Mouse (Mus musculus): ENCODE measurements around the gene Cep97. TPM values are rescaled to one million over a fixed set of nuclear protein-coding genes. Genes with fewer than 3 reads are reported as not detected.

The Cep97 gene
- polyA plus RNA-seq, 1 experiment from 2014 or later: 19.3 TPM

DNA sequence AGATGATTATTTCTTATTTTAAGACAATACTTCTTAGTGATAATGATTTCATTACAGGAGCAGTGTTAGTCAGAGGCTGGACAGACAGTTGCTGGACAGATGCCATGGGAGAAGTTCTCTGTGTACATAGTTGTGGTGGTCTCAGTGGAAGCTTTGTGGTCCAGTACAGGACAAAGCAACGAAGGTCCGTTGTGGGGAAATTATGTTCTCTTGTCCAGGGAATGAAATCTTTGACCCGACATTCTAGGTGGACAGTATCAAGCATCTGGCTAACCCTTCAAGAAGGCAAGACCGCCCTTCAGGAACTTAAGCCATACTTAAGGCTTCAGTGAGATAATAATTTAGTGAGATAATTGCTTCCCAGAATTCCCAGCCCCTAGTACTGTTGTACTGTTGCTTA, 4.1 kb upstream of the Cep97 start:
- no peaks in the 10 kb centered on the region for H3K27me3 ChIP-seq
- no peak overlapping the region for H3K9ac ChIP-seq
- H3K36me3 ChIP-seq (ENCODE audit: poor library complexity, severe bottlenecking): no peaks in the 10 kb centered on the region
- no peaks in the 10 kb centered on the region for H3K9me3 ChIP-seq (replicated peaks)
- no peaks in the 10 kb centered on the region for H3K4me1 ChIP-seq
- H3K4me3 ChIP-seq: no peak overlapping the region
- no peak for ATAC-seq
- 88% methylated on average over 4 of the region's 4 CpGs for WGBS
- no peak overlapping the region for H3K4me2 ChIP-seq
- no peak overlapping the region for H3K27ac ChIP-seq

DNA sequence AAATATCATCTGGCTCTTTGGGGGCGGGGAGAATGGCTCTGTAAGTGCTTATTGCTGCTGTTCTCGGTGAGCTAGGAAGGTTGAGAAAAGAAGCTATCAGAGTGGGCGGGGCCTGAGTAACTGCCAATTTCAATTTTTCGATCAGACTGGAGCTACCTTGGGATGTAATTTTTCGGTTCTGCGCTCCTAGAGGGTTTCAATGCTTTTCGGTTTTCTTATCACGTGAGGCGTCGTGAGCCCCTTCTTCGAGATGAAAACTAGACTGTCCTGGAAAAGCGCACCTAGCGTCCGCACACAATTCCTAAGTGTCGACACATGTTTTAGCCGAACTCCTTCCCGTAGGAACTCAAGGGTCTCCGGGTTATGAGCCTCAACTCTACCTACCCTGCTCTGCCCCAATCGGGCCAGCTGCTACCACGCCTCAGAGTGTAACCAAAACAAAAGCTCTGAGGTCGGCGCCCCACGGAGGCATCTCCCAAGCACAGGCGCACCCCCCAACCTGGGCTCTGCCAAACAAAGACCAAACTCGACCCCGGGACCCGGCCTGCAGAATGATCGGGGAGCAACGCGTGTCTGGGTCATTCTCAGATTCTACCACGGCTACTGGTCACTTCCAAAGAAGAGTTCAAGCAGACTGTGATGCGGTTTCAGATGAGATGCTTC, 843 bp downstream of the Cep97 start:
- H3K27ac ChIP-seq: peak overlapping the region; percentile 70
- H3K27me3 ChIP-seq: no peaks in the 10 kb centered on the region
- no peaks in the 10 kb centered on the region for H3K9me3 ChIP-seq (replicated peaks)
- H3K4me1 ChIP-seq: 0 out of 2 replicates have a peak, but pooled peaks cover 10% of the 10 kb centered on the region
- peak overlapping the region; percentile 77 for H3K4me2 ChIP-seq
- H3K9ac ChIP-seq: peak overlapping the region; percentile 74
- H3K36me3 ChIP-seq (ENCODE audit: poor library complexity, severe bottlenecking): peaks cover 13% of the 10 kb centered on the region
- 1% methylated on average over 32 of the region's 32 CpGs for WGBS
- peak; percentile 53 for ATAC-seq
- H3K4me3 ChIP-seq: peak overlapping the region; percentile 71

DNA sequence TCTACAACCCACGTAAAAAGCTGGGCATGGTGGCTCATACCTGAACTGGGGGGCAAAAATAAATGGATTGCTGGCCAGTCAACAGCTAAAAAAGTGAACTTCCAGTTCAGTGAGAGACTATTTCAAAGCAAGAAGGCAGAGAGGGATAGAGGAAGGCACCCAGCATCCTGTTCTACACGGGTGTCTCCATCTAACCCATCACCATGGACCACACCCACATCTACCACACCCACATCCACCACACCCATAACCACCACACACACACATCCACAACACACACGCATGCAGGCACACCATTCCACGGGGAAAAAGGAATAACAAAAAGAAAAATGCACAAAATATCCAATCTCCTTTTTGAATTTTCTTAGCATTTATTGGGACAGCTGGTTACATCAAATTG, 10.6 kb downstream of the Cep97 start:
- Histone ChIP-seq H3K9me3 (replicated peaks) (no peaks in the 10 kb centered on the region), H3K4me2 (no peak overlapping the region), H3K36me3 (ENCODE audit: poor library complexity, severe bottlenecking) (peaks cover 78% of the 10 kb centered on the region), H3K4me1 (no peaks in the 10 kb centered on the region), H3K9ac (no peak overlapping the region), H3K27ac (no peak overlapping the region), H3K27me3 (no peaks in the 10 kb centered on the region), H3K4me3 (no peak overlapping the region)
- WGBS: 96% methylated on average over 4 of the region's 4 CpGs
- ATAC-seq: no peak

DNA sequence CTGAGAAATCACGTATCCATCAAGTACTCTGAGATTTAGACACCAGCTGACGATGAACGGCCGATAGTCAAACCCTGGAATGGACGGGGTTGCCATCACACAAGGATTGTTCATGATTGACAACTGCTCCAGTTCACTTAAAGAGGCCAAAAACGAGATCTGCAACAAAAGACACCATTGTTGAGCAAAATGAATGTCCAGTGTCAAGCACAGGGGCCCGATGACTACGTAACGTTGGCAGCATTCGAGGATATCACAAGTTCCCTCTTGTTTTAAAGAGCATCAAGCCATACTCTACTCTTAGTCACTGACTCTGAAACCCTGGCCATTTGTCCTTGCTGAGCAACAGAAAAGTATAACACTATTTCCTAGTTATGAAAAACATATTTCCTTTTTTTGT, 12.6 kb downstream of the Cep97 start:
- Histone ChIP-seq H3K27ac (no peak overlapping the region), H3K9ac (no peak overlapping the region), H3K4me3 (no peak overlapping the region), H3K36me3 (ENCODE audit: poor library complexity, severe bottlenecking) (peaks cover 82% of the 10 kb centered on the region), H3K27me3 (no peaks in the 10 kb centered on the region), H3K9me3 (replicated peaks) (no peaks in the 10 kb centered on the region), H3K4me1 (no peaks in the 10 kb centered on the region), H3K4me2 (no peak overlapping the region)
- 92% methylated on average over 10 of the region's 10 CpGs for WGBS
- no peak for ATAC-seq

DNA sequence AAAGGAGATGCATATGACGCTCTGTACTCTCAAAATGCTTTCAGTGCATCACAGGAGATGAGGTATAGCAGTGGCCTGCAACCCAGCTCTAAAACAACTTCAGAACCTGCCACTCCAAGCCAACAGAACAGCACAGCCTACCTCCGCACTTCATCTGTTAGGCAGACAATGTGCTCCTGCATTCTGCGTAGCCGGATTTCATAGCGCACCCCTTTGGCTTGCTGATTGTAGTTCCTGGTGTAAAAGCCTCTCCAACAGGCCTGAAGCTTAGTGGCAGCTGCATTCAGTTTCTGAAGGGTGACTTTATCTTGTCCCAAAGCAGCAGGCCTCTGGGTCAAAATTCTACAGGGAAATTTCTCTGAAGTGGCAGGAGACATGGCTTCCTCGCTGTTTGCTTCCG, 19.9 kb downstream of the Cep97 start:
- ATAC-seq: no peak
- WGBS: 93% methylated on average over 7 of the region's 7 CpGs
- H3K27me3 ChIP-seq: no peaks in the 10 kb centered on the region
- no peak overlapping the region for H3K4me2 ChIP-seq
- H3K36me3 ChIP-seq (ENCODE audit: poor library complexity, severe bottlenecking): peaks cover 88% of the 10 kb centered on the region
- no peak overlapping the region for H3K4me3 ChIP-seq
- no peaks in the 10 kb centered on the region for H3K9me3 ChIP-seq (replicated peaks)
- no peak overlapping the region for H3K27ac ChIP-seq
- no peaks in the 10 kb centered on the region for H3K4me1 ChIP-seq
- no peak overlapping the region for H3K9ac ChIP-seq

DNA sequence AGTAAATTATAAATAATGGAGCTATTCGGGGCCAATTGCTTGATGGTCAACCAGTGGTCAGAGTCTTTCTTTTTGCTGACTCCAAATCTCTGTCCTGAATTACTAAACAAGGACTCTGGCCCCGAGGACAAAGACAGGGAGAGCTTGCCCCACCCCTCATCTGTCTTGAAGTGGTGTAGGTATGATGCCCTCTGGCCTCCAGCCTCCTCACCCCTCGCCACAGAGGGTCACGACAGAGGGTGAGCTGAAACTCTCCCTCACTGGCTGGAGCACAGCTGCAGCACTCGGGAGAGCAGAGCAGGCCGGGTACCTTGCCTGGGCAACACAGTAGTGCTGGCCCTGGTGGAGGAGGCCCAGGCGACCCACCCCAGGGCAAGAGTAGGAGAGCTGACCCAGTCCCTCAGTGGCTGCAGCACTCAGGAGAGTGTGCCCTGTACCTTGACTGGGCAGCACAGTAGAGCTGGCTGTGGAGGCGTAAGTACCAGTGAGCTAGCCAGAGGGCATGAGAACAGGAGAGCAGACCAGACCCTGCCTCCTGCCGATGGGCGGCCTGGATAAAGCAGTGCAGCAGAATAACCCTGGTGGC, 24.4 kb downstream of the Cep97 start:
- Histone ChIP-seq H3K9me3 (replicated peaks) (no peaks in the 10 kb centered on the region), H3K27ac (no peak overlapping the region), H3K4me3 (no peak overlapping the region), H3K27me3 (no peaks in the 10 kb centered on the region), H3K4me2 (no peak overlapping the region), H3K9ac (no peak overlapping the region), H3K4me1 (no peaks in the 10 kb centered on the region), H3K36me3 (ENCODE audit: poor library complexity, severe bottlenecking) (peaks cover 80% of the 10 kb centered on the region)
- ATAC-seq: no peak; the same call in 1 of the 2 replicates
- WGBS: 93% methylated on average over 10 of the region's 10 CpGs

DNA sequence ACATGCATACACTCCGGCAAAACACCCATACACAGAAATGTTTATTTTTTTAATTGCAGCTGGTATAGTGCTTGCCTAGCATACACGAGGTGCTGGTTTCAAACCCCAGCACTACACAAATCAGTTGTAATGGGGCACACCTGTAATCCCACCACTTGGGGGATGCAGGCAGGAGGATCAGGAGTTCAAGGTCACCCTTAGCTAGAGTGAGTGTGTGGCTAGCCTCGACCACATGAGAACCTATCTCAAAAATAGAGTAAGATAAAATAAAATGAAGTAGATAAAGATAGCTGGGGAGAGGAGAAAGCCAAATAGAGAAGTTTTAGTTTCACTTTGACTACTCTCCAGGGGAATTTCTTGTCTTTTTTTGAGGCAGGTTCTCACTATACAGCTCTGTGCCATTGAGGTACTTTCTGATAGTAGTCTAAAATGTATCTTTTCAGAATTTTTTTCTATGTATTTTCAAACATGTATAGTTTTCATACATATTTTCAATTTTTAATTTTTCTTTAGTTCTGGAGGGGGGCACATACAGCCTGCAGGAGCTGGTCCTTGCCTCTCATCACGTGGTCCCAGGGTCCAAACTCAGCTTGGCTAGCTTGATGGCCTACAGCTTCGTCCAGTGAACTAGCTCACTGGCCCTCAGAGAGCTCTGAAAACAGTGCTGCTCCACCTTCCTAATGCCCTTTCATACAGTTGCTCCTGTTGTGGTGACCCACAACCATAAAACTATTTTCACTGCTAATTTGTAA, 27.6 kb downstream of the Cep97 start:
- 95% methylated on average over 5 of the region's 5 CpGs for WGBS
- no peak overlapping the region for H3K27ac ChIP-seq
- peaks cover 68% of the 10 kb centered on the region for H3K36me3 ChIP-seq (ENCODE audit: poor library complexity, severe bottlenecking)
- no peak overlapping the region for H3K4me2 ChIP-seq
- H3K4me1 ChIP-seq: no peaks in the 10 kb centered on the region
- H3K4me3 ChIP-seq: no peak overlapping the region
- H3K9ac ChIP-seq: no peak overlapping the region
- H3K9me3 ChIP-seq (replicated peaks): no peaks in the 10 kb centered on the region
- no peak for ATAC-seq
- H3K27me3 ChIP-seq: no peaks in the 10 kb centered on the region

DNA sequence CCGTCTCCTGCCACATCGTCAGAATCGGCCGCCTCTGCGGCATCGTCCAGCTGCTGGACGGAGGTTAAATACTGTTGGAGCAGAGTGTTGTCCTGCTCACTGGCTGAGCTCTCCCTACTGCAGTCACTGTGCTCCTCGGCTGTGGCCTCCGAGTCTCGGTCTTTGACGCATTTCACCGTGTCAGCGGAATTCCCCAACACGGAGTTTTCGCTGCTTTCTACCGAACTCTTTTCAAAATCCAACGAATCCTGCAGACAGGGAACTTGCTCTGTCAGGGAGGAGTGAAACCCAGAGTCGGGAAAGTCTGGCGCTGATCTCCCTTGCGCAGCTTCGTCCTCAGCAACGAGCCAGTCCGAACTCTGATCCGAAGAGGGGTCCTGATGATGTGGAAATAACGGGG, 29.3 kb downstream of the Cep97 start:
- H3K4me2 ChIP-seq: no peak overlapping the region
- ATAC-seq: no peak
- no peaks in the 10 kb centered on the region for H3K9me3 ChIP-seq (replicated peaks)
- H3K27me3 ChIP-seq: no peaks in the 10 kb centered on the region
- H3K36me3 ChIP-seq (ENCODE audit: poor library complexity, severe bottlenecking): peaks cover 57% of the 10 kb centered on the region
- WGBS: 91% methylated on average over 25 of the region's 25 CpGs
- no peak overlapping the region for H3K27ac ChIP-seq
- H3K4me3 ChIP-seq: no peak overlapping the region
- no peaks in the 10 kb centered on the region for H3K4me1 ChIP-seq
- H3K9ac ChIP-seq: no peak overlapping the region

DNA sequence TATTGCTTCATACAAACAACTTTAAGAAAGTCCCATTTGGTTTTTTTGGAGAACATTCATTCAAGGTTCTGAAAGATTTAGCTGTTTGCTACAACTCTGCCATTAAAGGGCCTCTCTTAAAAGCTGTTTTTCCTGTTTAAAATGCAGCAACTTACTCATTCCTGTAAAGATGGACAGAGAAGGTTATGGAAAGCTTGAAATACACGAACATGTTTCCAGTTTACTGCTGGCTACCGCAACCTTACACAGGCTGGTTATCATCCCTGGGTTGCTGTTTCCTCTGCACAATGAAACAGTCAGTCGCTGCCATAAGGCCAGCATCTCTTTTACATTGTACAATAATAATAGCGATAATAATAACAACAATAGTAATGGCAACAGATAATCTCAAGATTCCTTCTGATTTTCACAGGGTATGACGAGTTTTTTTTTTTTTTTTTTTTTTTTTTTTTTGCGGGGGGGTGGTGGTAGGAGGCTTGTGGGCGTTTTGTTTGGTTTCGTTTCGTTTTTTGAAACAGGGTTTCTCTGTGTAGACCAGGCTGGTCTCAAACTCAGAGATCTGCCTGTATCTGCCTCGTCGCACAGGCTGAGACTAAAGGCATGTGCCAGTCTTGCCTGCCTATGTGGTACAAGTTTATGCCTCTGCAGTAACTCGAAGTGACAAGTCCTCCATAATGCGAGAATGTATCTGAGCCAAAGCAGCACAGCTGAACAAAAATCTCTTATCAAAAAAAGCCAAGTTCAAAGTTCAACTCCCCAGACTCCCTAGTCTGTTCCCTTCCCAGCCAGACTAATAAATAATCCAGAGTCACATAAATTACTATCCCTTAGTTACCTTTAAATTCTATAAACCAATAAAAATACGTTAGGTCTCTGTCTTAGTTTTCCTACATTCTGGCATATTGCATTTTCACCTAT, 32.6 kb downstream of the Cep97 start:
- 91% methylated on average over 14 of the region's 14 CpGs for WGBS

DNA sequence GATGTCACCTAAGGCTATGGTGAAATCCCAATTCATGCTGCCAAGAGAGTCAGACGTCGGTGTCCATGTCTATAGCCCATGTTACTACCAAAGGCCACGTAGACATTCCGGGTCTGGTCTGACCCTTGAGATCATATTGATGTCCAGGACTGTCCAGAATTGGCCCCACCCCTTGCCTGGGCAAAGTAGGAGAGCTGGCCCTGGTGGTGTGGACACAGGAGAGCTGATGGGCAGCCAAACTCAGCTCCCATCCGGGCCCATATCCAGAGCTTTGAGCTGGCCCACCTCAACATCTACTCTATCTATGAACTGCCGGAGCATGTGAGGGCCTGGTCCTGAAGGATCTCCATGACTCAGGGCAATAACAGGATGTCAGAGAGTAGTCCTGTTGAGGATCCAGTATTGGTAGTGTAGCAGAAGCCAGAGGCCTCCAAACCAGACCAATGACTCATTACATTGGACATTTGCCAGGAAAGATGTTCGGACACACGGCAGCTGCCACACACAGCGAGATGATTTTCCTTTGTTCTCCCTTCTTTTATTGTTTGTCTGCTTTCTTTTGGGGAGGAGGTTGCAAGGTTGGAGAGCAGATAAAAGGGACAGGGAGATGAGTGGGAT, 36.2 kb downstream of the Cep97 start:
- Histone ChIP-seq H3K4me3 (no peak overlapping the region), H3K4me2 (no peak overlapping the region), H3K36me3 (ENCODE audit: poor library complexity, severe bottlenecking) (0 out of 2 replicates have a peak, but pooled peaks cover 6% of the 10 kb centered on the region), H3K9ac (no peak overlapping the region), H3K27ac (no peak overlapping the region), H3K4me1 (peaks cover 16% of the 10 kb centered on the region), H3K9me3 (replicated peaks) (no peaks in the 10 kb centered on the region), H3K27me3 (no peaks in the 10 kb centered on the region)
- no peak for ATAC-seq
- 76% methylated on average over 9 of the region's 9 CpGs for WGBS

More for the DNA sequence above, 32.6 kb downstream of the Cep97 start:
- Histone ChIP-seq H3K27ac (no peak overlapping the region), H3K4me1 (no peaks in the 10 kb centered on the region), H3K9me3 (replicated peaks) (no peaks in the 10 kb centered on the region), H3K27me3 (no peaks in the 10 kb centered on the region), H3K4me2 (no peak overlapping the region), H3K9ac (no peak overlapping the region), H3K4me3 (no peak overlapping the region), H3K36me3 (ENCODE audit: poor library complexity, severe bottlenecking) (peaks cover 35% of the 10 kb centered on the region)
- ATAC-seq: no peak

DNA sequence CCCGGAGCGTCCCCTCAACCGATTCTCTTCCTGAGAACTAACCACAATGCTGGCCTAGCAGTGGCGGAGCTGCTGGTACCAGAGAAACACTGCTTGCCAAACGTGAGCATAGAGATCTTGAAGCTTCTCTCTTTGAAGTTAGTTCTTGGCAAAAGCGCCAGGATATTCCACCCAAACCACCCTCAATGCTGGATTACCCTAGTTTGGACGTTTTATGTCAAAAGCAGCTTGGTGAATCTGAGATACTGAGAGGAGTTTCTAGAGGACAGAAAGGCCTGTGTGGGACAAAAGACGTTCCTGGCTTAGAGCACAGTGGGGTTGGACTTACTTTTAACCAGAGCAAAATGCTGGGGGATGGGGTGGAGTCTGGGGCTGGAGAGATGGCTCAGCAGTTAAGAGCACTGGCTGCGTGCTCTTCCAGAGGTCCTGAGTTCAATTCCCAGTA, 39.0 kb downstream of the Cep97 start:
- no peaks in the 10 kb centered on the region for H3K27me3 ChIP-seq
- peak overlapping the region; percentile 74 for H3K4me3 ChIP-seq
- WGBS: 1% methylated on average over 9 of the region's 9 CpGs
- peaks cover 18% of the 10 kb centered on the region for H3K4me1 ChIP-seq
- ATAC-seq: peak; percentile 39
- peak overlapping the region; percentile 82 for H3K27ac ChIP-seq
- H3K36me3 ChIP-seq (ENCODE audit: poor library complexity, severe bottlenecking): no peaks in the 10 kb centered on the region
- peak overlapping the region; percentile 79 for H3K9ac ChIP-seq
- no peaks in the 10 kb centered on the region for H3K9me3 ChIP-seq (replicated peaks)
- H3K4me2 ChIP-seq: peak overlapping the region; percentile 79

All from forebrain, embryonic 13.5 days (tissue).